Mouse (Mus musculus) megakaryocyte progenitor cell, adult 5-6 weeks (primary cell): Measurements from ENCODE around the gene Oscp1. TPM values are rescaled to one million over a fixed set of nuclear protein-coding genes. Genes with fewer than 3 reads are reported as not detected.
A peak's percentile ranks its signal among the peaks of the same experiment; 100 is the strongest.

Experiments
- ATAC-seq: replicated peaks from 2 replicates; pipeline ENCODE4 v1.8.0; 2016; ENCODE audit warnings: mild to moderate bottlenecking, moderate TSS enrichment, inconsistent platforms; ENCODE audit not compliant: poor library complexity
- total RNA-seq, 2 experiments: library from RNA; stranded (forward) in 1 of 2; stranded (reverse) in 1 of 2; fragments of 157-497, 149-512 nt in 1 of 2; fragments of 200-1000 nt in 1 of 2; gene quantifications; 2 replicates each; pipeline versions ENCODE4 v1.2.3 to v1.2.4; 2015 to 2017

The Oscp1 gene
- total RNA-seq, 2 experiments from 2014 or later = 15.5 to 31.9 TPM

- no peak for ATAC-seq
These were observed 51.4 kb downstream of the Oscp1 start for GRCm38 (mm10) chr4:126109613-126110373.

GRCm38 (mm10) chr4:126110374-126111152 is 52.2 kb downstream of the Oscp1 start:
- ATAC-seq = peak; percentile 75

- ATAC-seq = no peak
These were observed 52.8 kb downstream of the Oscp1 start for GRCm38 (mm10) chr4:126111153-126111549.

GRCm38 (mm10) chr4:126113243-126113642 is 54.9 kb downstream of the Oscp1 start:
- ATAC-seq = no peak

GRCm38 (mm10) chr4:126113943-126114342 is 55.6 kb downstream of the Oscp1 start:
- peak; percentile 59 for ATAC-seq

- no peak for ATAC-seq
These were observed 57.0 kb downstream of the Oscp1 start for GRCm38 (mm10) chr4:126115411-126115810.

GRCm38 (mm10) chr4:126115871-126116521 is 57.6 kb downstream of the Oscp1 start:
- ATAC-seq = no peak

- ATAC-seq = no peak
These were observed 58.8 kb downstream of the Oscp1 start for GRCm38 (mm10) chr4:126117116-126117515.

GRCm38 (mm10) chr4:126118651-126119050 is 60.3 kb downstream of the Oscp1 start:
- no peak for ATAC-seq

GRCm38 (mm10) chr4:126119051-126119450 is 60.7 kb downstream of the Oscp1 start:
- no peak for ATAC-seq

- ATAC-seq = no peak
These were observed 61.7 kb downstream of the Oscp1 start for GRCm38 (mm10) chr4:126120052-126120451.

GRCm38 (mm10) chr4:126120506-126120905 is 62.1 kb downstream of the Oscp1 start:
- no peak for ATAC-seq

- no peak for ATAC-seq
These were observed 65.1 kb downstream of the Oscp1 start for GRCm38 (mm10) chr4:126123309-126124040.

- no peak for ATAC-seq
These were observed 72.1 kb downstream of the Oscp1 start for GRCm38 (mm10) chr4:126130502-126130901.

GRCm38 (mm10) chr4:126131290-126132121 is 73.1 kb downstream of the Oscp1 start:
- peak; percentile 97 for ATAC-seq

- no peak for ATAC-seq
These were observed 74.4 kb downstream of the Oscp1 start for GRCm38 (mm10) chr4:126132636-126133264.

- no peak for ATAC-seq
These were observed 75.9 kb downstream of the Oscp1 start for GRCm38 (mm10) chr4:126134236-126134635.

- ATAC-seq = no peak
These were observed 76.3 kb downstream of the Oscp1 start for GRCm38 (mm10) chr4:126134639-126135038.

- no peak for ATAC-seq
These were observed 79.4 kb downstream of the Oscp1 start for GRCm38 (mm10) chr4:126137773-126138172.

- no peak for ATAC-seq
These were observed 82.7 kb downstream of the Oscp1 start for GRCm38 (mm10) chr4:126141021-126141420.
